ENCODE assay signal across 19 mouse cellular contexts in the genomic region with DNA sequence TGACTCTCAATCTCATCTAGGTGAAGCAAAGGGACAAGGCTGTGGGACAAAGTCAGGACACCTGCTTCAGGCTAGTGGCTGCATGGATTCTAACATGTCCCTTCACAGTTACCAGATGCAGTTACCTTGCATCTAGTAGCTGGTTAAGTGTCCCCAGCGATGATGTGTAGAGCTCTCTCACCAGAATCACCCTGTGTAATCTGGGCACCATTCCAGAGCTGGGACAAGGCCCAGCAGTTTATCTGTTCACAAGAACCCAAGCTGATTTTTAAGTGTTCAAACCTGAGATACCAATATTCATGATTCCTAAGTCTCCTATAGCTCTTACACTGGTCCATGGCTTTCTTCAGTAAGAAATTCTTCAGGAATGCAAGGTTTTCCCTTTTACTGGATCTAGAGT.
DNase-seq lines count a peak whose midpoint lies in the region; TF ChIP-seq lines count a peak whose summit lies in the region.
"Had no signal": no experiment of that assay in that cellular context is flagged by ENCODE, and none has a peak within 500 bp of the region (broad histone marks: within the 10 kb centered on the region; RNA-seq: fewer than 3 reads in every experiment).

No protein-coding gene starts in this region.

- no peak for TF ChIP-seq CTCF in cerebellum, adult 2 months (IDR thresholded peaks at IDR 0.05; ENCODE audit: borderline replicate concordance, insufficient read depth, low read depth, low read length)

- peak in 1 of 2 experiments; percentile 60 for DNase-seq in cerebellum, adult 2 months
- DNase-seq in cerebellum, postnatal 4 days (ENCODE audit: low spot score in 2 of 2), result no peak
- DNase-seq in NIH3T3 (ENCODE audit: low read depth), result peak; percentile 48
- peak; percentile 62 for DNase-seq in cerebellum, adult 9-10 months
- DNase-seq in limb, embryonic 10.5 days (ENCODE audit: low spot score), result no peak
- no peak for DNase-seq in ovary, postnatal 14 days (ENCODE audit: low spot score)
- DNase-seq in spleen, postnatal 10 days (ENCODE audit: low spot score in 2 of 2), result no peak
- DNase-seq in spleen, adult 18-20 months, result no peak
- DNase-seq: adrenal gland, adult 8-10 months; B cell, adult 2 months; heart, postnatal 36 days; liver, embryonic 13.5 days; thymus, postnatal 4 days had no signal

- no peak overlapping the region for H3K4me3 ChIP-seq in cerebellum, adult 2 months (replicated peaks; ENCODE audit: insufficient read depth, low read depth, low read length)
- H3K4me3 ChIP-seq in limb, embryonic 10.5 days, result no peak overlapping the region
- H3K4me3 ChIP-seq: heart, embryonic 13.5 days; hindbrain, embryonic 15.5 days; liver, embryonic 13.5 days; lung, embryonic 15.5 days; midbrain, embryonic 10.5 days had no signal

- H3K27ac ChIP-seq in cerebellum, adult 2 months (ENCODE audit: insufficient read depth, low read length), result peak overlapping the region; percentile 10; the same call in 1 of the 2 replicates
- H3K27ac ChIP-seq in limb, embryonic 10.5 days, result peak overlapping the region; percentile 93
- H3K27ac ChIP-seq: hindbrain, embryonic 15.5 days; kidney, postnatal 0 days; liver, embryonic 13.5 days; lung, embryonic 15.5 days; macrophage had no signal

- peaks cover 39% of the 10 kb centered on the region for H3K4me1 ChIP-seq in cerebellum, adult 2 months (ENCODE audit: control insufficient read depth, insufficient read depth, low read length)
- peaks cover 64% of the 10 kb centered on the region for H3K4me1 ChIP-seq in limb, embryonic 10.5 days
- H3K4me1 ChIP-seq: hindbrain, embryonic 15.5 days had no signal

- H3K27me3 ChIP-seq in cerebellum, adult 2 months (ENCODE audit: control insufficient read depth, insufficient read depth, low read length), result no peaks in the 10 kb centered on the region
- no peaks in the 10 kb centered on the region for H3K27me3 ChIP-seq in limb, embryonic 10.5 days (ENCODE audit: low read depth, poor library complexity, severe bottlenecking)
- H3K27me3 ChIP-seq: heart, embryonic 13.5 days; hindbrain, embryonic 15.5 days; liver, embryonic 13.5 days; lung, embryonic 15.5 days had no signal

- no peaks in the 10 kb centered on the region for H3K9me3 ChIP-seq in limb, embryonic 10.5 days (replicated peaks)
- H3K9me3 ChIP-seq: heart, embryonic 13.5 days; hindbrain, embryonic 15.5 days; liver, embryonic 13.5 days; lung, embryonic 15.5 days; midbrain, embryonic 10.5 days had no signal

- TF ChIP-seq POLR2A in cerebellum, adult 2 months (IDR thresholded peaks at IDR 0.05; ENCODE audit: borderline replicate concordance, insufficient read depth, low read length), result no peak

- WGBS in cerebellum, adult 2 months, result 19% methylated on average over 1 of the region's 1 CpGs
- WGBS in limb, embryonic 10.5 days, result 90% methylated on average over 1 of the region's 1 CpGs

- no peaks in the 10 kb centered on the region for H3K36me3 ChIP-seq in limb, embryonic 10.5 days
- H3K36me3 ChIP-seq: heart, embryonic 13.5 days; hindbrain, embryonic 15.5 days; liver, embryonic 13.5 days; lung, embryonic 15.5 days; midbrain, embryonic 10.5 days had no signal

Comparison
In these comparisons a context has a peak if more than half of its experiments do, and no peak if none do; other contexts are left out.
1. DNase-seq: peak in NIH3T3 (single experiment) and cerebellum, adult 9-10 months (single experiment); none in cerebellum, postnatal 4 days (0 of 2), limb, embryonic 10.5 days (single experiment), ovary, postnatal 14 days (single experiment), spleen, postnatal 10 days (0 of 2) and spleen, adult 18-20 months (0 of 2).